Mouse (Mus musculus) ES-Bruce4 (cell line): Measurements from ENCODE around the gene Eef1akmt1.

Source experiments
- CTCF ChIP-seq: IDR thresholded peaks from one replicate; pipeline ENCODE4 v1.8.1; 2011; ENCODE audit warnings: low read depth, low read length
- POLR2A ChIP-seq: IDR thresholded peaks from one replicate; pipeline ENCODE4 v1.8.1; 2011; ENCODE audit warnings: low read length; ENCODE audit not compliant: insufficient read depth

- TF ChIP-seq POLR2A, result no peak
- TF ChIP-seq CTCF, result no peak
Measured at GRCm38 (mm10) chr14:57565626-57566025, 5.8 kb downstream of the Eef1akmt1 start.
